Mouse (Mus musculus): ENCODE measurements at regions not wholly inside any gene's neighbourhood (a gene's known extent, or its start where the extent isn't known, plus 50 kb on each side); places are given as distances from the start of the nearest gene placed in this dataset.
A peak's percentile ranks its signal among the peaks of the same experiment; 100 is the strongest.
"Not testable (repeated sequence)": the region's sequence is repeated elsewhere in the genome, so short reads cannot be mapped to it uniquely, and the experiment has no call there.

- DNase-seq = no peak
Observed at GRCm38 (mm10) chr2:92664939-92665338, 65.4 kb downstream of the Chst1 start.

GRCm38 (mm10) chr2:92667192-92667591 is 67.7 kb downstream of the Chst1 start:
- DNase-seq = peak in 1 of 2 experiments; percentile 63

GRCm38 (mm10) chr2:92667756-92668155 is 68.2 kb downstream of the Chst1 start:
- DNase-seq = no peak

DNA sequence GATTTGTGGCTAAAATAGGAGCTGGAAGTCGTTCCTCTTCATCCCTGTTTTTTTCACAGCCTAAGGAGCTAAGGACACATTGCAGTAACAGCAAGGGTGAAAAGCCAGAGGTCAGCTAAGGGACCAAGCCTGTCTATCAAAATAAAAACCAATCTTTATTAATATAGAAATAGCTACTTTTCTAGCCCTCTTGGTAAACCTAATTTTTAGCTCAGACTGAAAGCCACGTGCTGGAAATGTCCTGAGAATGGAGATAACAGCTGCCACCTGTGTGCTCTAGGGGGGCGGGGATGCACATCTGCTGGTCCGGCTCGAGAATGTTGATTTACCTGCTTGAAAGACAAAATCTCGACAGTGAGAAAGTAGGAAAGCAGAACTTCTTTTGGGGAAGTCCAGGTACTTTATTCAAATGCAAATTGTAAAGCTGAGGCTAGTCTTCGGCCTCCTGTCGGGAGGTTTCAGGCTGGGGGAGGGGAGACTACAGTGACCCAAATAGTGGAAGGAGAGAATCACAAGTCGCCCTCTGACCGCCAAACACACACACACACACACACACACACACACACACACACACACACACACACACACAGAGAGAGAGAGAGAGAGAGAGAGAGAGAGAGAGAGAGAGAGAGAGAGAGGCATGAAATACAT is 70.0 kb downstream of the Chst1 start:
- not testable (repeated sequence) for DNase-seq

DNA sequence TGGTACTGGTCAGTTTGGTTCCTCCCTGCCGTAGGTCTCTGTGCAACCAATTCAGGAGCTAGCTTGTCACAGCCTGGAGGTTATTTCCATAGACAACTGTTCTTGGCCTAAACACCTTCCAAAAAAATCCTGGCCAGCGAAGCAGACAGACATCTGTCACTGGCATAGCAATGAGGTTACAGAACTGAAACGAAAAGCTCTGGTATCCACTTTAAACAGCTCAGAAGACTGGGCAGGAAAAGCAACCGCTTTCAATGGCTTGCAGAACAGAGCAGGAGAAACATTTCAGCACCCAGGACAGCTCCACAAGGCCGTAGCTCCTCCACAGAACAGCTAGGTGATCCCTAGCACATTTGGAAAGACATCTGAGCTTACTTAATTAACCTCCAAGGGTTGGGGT is 72.1 kb downstream of the Chst1 start:
- DNase-seq = peak; percentile 45 to 71

DNA sequence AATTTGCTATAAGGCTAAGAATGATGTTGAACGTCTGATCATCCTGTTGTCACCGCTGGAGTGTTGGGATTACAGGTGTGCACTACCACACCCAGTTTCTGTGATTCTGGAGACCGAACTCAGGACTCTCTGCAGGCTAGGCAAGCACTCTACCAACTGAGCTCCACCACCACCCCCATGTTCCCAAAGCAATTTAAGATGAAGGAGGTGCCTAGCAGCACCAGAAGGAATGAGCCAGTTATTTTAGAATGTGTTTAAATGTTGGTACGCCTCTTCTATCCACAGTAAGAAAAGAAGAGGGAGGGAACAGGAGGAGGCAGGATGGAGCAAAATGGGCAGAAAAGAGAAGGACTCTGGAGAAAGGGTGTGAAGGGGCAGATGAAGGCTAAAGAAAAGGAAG is 72.6 kb downstream of the Chst1 start:
- DNase-seq = no peak

GRCm38 (mm10) chr2:92673064-92673813 is 73.7 kb downstream of the Chst1 start:
- DNase-seq = no peak

DNA sequence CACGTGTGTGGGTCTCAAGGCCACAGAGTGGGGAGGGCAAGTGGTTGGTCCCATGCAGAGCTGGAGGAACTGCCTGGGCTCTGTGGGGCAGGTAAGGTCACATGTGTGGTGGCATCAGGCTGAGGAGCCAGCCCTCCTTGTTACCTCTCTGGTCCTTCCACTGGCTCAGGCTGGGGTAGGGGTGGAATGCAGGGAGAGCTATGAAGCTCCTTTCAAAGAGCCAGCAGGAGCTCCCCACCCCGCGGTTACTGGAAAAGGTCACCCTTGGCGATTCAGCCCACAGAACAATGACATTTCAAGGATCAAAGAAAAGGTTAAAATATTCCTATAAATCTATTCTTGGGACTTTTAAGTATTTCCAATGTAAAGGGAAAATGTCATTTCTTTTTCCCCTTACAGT is 74.4 kb downstream of the Chst1 start:
- no peak for DNase-seq

GRCm38 (mm10) chr2:92675247-92675646 is 75.7 kb downstream of the Chst1 start:
- DNase-seq = no peak

- peak in 1 of 2 experiments; percentile 7 for DNase-seq
Observed at GRCm38 (mm10) chr2:92678276-92678930, 78.9 kb downstream of the Chst1 start.

DNA sequence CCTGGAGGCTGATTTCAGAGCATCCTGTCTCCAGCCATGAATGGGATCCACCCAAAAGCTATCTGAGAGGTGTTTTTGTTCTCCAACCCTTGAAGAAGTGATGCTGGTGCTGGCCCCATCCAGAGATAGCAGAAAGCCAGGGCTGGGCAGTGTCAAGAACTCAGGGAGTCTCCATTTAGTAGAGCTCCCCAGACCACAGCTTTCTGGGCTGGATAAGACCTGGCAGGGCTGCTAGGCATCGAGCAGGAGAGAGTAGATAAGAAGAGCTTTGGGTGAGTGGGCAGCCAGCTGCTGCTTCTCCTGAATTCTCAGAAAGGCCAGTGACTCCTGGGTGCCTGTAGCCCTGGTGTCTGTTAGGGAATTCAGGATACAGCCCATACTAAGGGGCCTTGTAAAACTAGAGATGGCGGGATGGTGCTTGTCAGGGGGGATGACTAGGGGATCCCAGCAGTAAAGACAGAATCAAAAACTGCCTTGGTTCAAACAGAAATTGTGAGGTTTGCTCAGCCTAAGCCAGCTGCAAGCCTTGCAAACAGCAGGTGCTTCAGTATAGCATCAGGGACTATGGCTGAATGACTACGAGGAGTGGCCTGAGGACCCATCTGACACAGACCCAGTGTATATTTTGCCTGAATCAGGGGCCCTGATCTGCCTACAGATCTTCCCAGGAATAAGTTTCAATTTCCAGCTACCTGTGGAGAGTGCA is 79.6 kb downstream of the Chst1 start:
- DNase-seq = no peak

DNA sequence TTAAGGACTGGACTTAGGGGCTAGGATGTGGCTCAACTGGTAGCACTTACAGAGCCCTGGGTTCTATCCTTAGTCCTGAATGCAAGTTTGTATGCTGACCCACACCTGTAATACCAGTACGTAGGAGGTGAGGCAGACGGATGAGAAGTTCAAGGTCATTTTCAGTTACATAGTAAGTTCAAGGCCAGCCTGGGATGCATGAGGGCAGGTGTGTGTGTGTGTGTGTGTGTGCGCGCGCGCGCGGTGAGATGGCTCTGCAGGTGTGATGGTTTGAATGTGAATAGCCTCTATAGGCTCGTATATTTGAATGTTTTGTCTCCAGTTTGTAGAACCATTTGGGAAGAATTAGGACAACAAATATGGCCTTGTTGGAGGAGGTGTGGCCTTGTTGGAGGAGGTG is 82.7 kb downstream of the Chst1 start:
- DNase-seq = no peak

GRCm38 (mm10) chr2:92687702-92688101 is 88.2 kb downstream of the Chst1 start:
- no peak for DNase-seq

DNA sequence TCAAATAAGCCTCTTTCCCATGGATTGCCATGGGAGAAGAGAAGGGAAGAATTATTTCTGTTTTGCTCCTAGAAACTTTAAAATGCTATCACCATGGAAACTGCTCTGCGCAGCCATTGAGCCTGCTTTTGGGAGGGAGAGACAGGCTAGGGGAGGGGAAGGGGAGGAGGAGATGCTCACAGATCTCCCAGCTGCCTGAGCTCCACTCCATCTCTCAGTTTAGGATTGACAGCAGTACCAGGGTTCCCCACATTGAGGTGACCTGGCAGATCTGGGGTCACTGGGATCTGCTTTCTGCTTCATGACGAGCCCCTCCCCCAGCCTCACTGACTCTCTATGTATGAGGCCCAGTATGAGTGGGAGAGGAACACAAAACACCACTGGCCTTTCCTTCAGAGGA is 89.7 kb downstream of the Chst1 start:
- DNase-seq = no peak

DNA sequence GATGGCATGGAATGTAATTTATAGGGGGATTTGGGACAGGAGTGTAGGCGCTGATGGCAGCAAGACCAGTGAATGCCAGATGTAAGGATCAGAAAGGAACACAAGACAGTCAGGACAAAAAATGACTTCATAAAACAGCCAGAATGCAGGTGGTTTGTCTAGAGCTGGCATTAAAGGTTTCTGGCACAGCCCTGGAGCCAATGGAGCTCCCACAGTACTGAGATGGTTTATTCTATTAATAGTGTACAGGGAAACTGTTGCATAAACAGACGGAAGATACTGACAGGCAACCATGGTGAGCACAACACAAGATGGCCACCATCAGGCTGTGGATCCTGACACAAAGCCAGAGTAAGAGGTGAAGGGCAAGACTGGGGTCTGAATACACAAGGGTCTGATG is 90.8 kb downstream of the Chst1 start:
- no peak for DNase-seq

DNA sequence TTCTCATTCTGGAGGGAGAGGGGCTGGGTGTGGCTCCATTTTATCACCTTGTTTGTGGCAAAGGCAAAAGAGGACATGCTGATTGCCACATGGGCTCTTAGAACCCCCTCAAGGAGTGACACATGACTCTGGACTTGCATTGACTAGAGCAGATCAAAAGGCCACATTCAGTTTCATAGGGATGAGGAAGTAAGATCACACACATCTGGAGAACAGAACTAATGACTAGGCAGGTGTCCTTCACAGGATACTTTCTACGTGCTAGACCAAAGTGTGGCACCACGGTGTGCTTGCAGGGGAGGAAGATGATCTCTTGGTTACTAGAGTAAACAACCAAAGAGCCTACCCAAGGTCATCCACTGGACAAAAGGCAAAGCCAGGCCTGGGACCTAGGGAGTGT is 91.9 kb downstream of the Chst1 start:
- DNase-seq = no peak

DNA sequence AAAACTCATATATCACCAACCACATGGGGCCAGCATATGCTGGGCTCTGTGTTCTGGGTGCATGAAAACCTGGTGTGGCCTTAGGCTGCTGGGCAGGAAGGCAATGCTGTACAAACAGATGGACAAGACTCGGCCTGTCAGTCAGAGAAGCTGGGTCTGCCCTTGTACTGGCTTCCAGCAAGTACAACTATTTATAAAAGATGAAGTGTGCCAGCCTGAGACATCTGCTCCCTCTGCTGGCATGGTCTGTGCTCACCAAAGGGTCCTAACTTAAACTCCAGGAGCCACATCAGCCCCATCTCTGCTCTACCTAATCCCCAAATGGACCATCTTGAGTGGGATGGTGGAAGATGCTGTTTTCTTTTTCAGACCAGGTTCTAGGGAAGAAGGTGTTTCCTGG is 93.1 kb downstream of the Chst1 start:
- no peak for DNase-seq

DNA sequence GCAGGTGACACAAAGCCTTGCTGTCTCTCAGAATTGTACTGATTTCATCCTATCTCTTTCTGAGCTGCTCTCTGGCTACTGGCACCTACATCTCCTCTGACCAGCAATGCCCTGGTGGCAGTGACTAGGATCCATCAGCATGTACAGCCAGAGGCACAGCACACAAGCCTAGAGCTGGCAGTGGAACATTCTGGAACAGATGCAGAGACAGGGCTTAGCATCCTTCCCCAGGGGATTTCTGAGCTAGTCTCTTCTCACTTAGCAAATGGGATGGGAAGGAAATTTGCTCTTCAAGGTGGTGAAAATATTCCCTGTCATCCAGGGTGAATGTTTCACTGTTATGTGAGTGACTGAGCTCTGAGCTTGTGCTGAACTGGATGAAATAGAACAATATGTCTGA is 93.5 kb downstream of the Chst1 start:
- no peak for DNase-seq

GRCm38 (mm10) chr2:92694797-92695196 is 95.3 kb downstream of the Chst1 start:
- no peak for DNase-seq

DNA sequence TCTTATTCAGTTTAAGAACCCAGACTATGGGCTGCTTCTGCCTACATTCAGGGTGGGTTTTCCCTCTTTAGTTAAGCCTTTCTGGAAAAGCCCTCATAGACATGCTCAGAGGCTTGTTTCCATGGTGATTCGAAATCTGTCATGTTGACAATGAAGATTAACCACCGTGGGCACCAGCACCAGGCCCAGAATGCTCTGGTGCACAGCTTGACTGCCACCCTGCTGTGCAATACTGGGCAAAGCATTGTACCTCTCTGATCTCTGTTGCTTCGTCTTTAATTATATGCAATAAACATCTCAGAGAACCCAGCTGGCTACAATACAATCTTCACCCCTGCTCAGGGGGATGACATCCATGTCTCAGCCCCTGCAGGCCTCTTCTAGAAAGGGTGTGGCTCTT is 96.4 kb downstream of the Chst1 start:
- no peak for DNase-seq

DNA sequence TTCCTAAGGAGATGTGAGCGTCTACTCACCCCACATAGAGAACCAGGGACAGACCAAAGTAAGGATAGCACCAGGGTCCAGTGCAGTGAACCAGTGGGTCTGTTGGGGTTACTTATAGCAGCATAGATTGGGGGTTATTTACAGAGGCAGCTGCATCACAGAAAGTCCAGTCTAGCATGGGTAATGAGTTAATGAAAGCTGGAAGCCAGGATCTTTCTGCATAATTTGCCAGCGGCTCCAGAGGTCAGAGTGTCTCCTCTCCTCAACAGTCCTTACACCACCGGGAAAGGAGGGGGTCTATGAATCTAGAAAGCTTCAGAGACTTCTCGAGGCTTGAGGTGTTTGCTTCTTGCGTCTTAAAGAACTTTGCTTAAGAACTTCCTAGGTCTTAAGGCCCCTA is 98.2 kb downstream of the Chst1 start:
- no peak for DNase-seq

GRCm38 (mm10) chr2:92699360-92699759 is 99.9 kb downstream of the Chst1 start:
- no peak for DNase-seq

DNA sequence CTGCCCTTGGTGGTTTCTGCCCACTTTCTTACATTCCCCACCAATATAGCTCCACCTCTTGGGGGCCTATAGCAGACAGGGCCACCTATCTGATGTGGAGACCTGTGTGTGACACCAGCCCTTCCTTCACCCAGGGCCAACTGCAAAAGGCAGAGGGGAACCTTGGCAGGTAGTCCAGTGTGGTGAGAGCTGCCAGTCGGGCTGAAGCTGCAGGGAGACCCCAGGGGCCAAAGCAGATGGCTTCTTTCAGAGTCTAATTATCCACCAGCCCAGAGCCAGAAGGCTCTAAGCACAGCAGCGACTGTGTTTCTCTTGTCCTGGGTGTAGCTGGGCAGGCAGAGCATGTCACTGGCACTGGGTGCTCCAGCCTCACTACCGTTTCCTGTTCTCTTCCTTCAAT is 104.5 kb downstream of the Chst1 start:
- no peak for DNase-seq

- DNase-seq = peak in 1 of 2 experiments; percentile 1
Observed at GRCm38 (mm10) chr2:92709668-92710067, 110.2 kb downstream of the Chst1 start.

Measured in lung, postnatal 4 days (tissue).